Mouse (Mus musculus): ENCODE data around the gene Tpst2. TPM values are rescaled to one million over a fixed set of nuclear protein-coding genes. Genes with fewer than 3 reads are reported as not detected.

Tpst2 gene
- polyA plus RNA-seq, 1 experiment from 2014 or later: 38.8 TPM

DNA sequence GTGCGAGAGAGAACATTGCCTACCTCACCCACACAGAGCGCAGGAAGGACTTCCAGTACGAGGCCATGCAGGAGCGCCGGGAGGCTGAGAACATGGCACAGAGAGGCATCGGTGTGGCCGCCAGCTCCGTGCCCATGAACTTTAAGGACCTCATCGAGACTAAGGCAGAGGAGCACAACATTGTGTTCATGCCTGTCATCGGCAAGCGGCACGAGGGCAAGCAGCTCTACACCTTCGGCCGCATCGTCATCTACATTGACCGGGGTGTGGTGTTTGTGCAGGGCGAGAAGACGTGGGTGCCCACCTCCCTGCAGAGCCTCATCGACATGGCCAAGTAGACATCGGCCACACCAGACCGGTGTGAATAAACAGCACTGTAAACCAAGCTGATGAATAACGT is 60.5 kb downstream of the Tpst2 start:
- Histone ChIP-seq H3K4me2 (ENCODE audit: low read depth, low read length) (no peak overlapping the region), H3K4me3 (ENCODE audit: low read depth, low read length) (no peak overlapping the region), H3K27me3 (ENCODE audit: control insufficient read depth, insufficient read depth, low read depth, low read length) (no peaks in the 10 kb centered on the region), H3K9me3 (replicated peaks; ENCODE audit: control insufficient read depth, low read length) (no peaks in the 10 kb centered on the region), H3K27ac (ENCODE audit: low read length) (no peak overlapping the region), H3K4me1 (ENCODE audit: control insufficient read depth, low read depth, low read length) (peaks cover 6% of the 10 kb centered on the region), H3K36me3 (ENCODE audit: control insufficient read depth, insufficient read depth) (peaks cover 65% of the 10 kb centered on the region), H3K9ac (ENCODE audit: low read depth, low read length) (no peak overlapping the region)
- 84% methylated on average over 22 of the region's 22 CpGs for WGBS (ENCODE audit: insufficient replicate concordance)
- no peak for ATAC-seq (ENCODE audit: low read depth)

DNA sequence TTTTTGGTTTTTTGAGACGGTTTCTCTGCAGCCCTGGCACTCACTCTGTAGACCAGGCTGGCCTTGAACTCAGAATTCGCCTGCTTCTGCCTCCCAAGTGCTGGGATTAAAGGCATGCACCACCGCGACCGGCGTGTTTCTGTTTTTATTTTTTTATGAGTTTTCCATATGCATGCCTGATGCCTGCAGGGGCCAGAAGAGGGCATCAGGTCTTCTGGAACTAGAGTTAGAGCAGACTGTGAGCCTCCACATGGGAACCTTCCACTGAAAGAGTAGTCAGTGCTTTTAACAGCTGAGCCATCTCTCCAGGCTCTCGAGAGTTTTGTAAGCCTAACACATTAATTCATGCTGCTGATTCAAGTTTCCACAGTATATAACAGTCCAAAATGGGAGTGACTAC is 62.7 kb downstream of the Tpst2 start:
- ATAC-seq (ENCODE audit: low read depth): no peak
- peaks cover 23% of the 10 kb centered on the region for H3K4me1 ChIP-seq (ENCODE audit: control insufficient read depth, low read depth, low read length)
- H3K4me3 ChIP-seq (ENCODE audit: low read depth, low read length): no peak overlapping the region
- peaks cover 43% of the 10 kb centered on the region for H3K36me3 ChIP-seq (ENCODE audit: control insufficient read depth, insufficient read depth)
- WGBS (ENCODE audit: insufficient replicate concordance): 71% methylated on average over 7 of the region's 7 CpGs
- no peak overlapping the region for H3K4me2 ChIP-seq (ENCODE audit: low read depth, low read length)
- no peaks in the 10 kb centered on the region for H3K9me3 ChIP-seq (replicated peaks; ENCODE audit: control insufficient read depth, low read length)
- no peak overlapping the region for H3K9ac ChIP-seq (ENCODE audit: low read depth, low read length)
- H3K27me3 ChIP-seq (ENCODE audit: control insufficient read depth, insufficient read depth, low read depth, low read length): no peaks in the 10 kb centered on the region
- no peak overlapping the region for H3K27ac ChIP-seq (ENCODE audit: low read length)

DNA sequence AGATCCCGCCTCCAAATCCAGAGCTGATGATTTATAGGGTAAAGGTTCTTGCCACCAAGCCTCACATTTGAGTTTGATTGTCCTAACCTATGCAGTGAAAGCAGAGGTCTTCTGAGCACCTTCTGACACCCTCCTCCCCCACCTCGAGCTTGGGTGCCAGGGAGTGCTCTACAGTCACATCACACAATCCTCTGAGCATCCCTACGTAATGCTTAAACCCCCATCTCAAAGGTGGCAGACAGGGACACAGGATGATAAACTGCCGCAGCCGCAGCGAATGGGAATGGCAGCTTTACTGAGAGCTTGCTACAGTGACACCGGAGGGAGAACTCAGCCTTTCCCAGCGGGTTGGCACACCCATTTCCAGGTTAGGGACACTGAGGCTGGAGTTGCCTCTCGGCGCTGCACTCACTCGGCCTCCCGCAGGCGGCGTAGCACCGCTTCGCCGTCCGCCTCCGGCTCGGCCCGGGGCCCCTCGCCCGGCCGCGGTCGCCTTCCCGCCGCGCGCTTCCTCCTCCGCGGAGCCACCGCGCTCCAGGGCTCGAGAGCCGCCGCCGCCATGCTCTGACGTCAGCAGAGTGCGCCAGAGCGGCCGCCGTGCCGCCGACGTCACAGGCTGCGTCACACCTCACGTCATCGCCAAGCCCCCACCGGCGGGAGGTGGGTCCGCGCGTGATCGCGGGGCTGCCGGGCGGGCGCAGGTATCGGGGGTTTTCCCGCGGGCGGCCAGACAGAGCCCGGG is 66.1 kb downstream of the Tpst2 start, which contains the start of the genes Srrd and Hps4:
TSS of gene Srrd (minus strand) at position 578 of the 742 bp plus-strand sequence.
TSS of gene Hps4 (plus strand) at position 621 of the 742 bp plus-strand sequence.
- peaks cover 9% of the 10 kb centered on the region for H3K36me3 ChIP-seq (ENCODE audit: control insufficient read depth, insufficient read depth)
- H3K9ac ChIP-seq (ENCODE audit: low read depth, low read length): peak within 1 kb of the TSS; percentile 80
- H3K4me1 ChIP-seq (ENCODE audit: control insufficient read depth, low read depth, low read length): peaks cover 37% of the 10 kb centered on the region
- H3K27me3 ChIP-seq (ENCODE audit: control insufficient read depth, insufficient read depth, low read depth, low read length): no peaks in the 10 kb centered on the region
- 3% methylated on average over 42 of the region's 64 CpGs for WGBS (ENCODE audit: insufficient replicate concordance)
- H3K9me3 ChIP-seq (replicated peaks; ENCODE audit: control insufficient read depth, low read length): no peaks in the 10 kb centered on the region
- H3K4me3 ChIP-seq (ENCODE audit: low read depth, low read length): peak within 1 kb of the TSS; percentile 92
- H3K4me2 ChIP-seq (ENCODE audit: low read depth, low read length): peak within 1 kb of the TSS; percentile 77
- H3K27ac ChIP-seq (ENCODE audit: low read length): peak within 1 kb of the TSS; percentile 39
- peak; percentile 73 for ATAC-seq (ENCODE audit: low read depth)

DNA sequence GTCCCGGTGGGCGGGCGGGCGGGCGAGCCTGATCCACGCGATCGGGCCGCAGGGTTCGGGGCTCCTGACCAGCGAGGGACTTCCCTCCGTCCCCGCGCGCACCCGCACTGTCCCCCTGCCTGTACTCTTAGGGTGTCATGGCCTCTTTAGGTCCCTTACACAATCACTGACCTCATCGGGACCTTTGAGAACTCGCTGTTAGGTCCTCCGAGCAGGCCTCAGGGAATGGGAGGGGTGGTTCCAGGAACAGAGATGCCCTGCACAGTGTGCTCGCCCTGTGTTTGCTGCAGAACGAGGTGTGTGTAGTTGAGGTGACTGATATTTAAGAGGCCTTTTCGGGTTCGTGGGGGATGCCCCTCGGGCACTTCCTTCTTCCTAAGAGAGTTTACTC is 66.7 kb downstream of the Tpst2 start:
- H3K27me3 ChIP-seq (ENCODE audit: control insufficient read depth, insufficient read depth, low read depth, low read length): no peaks in the 10 kb centered on the region
- peak overlapping the region; percentile 77 for H3K4me2 ChIP-seq (ENCODE audit: low read depth, low read length)
- H3K4me3 ChIP-seq (ENCODE audit: low read depth, low read length): peak overlapping the region; percentile 92
- WGBS (ENCODE audit: insufficient replicate concordance): under 1% methylated on average over 21 of the region's 24 CpGs
- H3K36me3 ChIP-seq (ENCODE audit: control insufficient read depth, insufficient read depth): peaks cover 4% of the 10 kb centered on the region
- peaks cover 37% of the 10 kb centered on the region for H3K4me1 ChIP-seq (ENCODE audit: control insufficient read depth, low read depth, low read length)
- H3K9ac ChIP-seq (ENCODE audit: low read depth, low read length): peak overlapping the region; percentile 80
- no peaks in the 10 kb centered on the region for H3K9me3 ChIP-seq (replicated peaks; ENCODE audit: control insufficient read depth, low read length)
- ATAC-seq (ENCODE audit: low read depth): peak; percentile 62
- H3K27ac ChIP-seq (ENCODE audit: low read length): peak overlapping the region; percentile 39

DNA sequence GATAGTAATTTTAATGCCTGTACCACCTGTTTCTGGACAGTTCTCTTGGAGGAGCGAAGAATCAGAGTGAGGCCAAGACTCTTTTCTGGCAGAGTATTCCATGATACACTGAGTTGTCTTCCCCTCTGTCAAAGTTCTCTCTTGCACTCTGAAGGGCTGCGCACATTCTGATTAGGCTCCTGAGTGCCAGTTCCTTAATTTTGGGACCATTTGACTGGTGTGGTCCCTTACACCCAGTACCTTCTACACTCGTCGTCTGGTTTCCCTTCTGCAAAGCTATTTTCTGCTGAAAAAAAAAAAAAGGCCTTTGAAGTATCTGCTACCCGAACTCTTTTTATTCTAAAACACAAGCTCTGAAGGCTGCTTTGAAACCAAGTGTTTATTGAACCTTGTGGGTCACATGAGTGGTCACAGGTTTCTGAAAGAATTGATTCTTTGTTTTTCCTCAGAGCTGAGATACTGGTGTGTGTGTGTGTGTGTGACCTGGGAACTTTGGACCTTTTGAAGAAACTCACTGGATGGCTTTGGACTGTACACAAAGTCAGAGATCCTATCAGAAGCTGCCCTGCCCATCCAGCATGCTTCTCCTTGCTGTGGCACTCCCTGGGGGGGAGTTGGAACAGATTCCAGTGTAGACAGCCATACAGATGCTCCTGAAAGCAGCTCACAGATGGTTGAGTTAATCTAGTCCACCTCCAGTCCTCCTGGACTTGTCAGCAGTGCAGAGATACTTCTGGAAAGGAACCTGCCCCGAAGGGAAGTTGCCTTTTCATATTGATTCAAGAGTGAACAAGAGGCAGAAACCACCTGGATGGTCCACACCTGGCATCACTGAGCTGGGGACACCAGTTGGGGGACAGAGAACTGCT is 67.8 kb downstream of the Tpst2 start:
- WGBS (ENCODE audit: insufficient replicate concordance): 58% methylated on average over 6 of the region's 6 CpGs
- Histone ChIP-seq H3K4me3 (ENCODE audit: low read depth, low read length) (no peak overlapping the region), H3K27me3 (ENCODE audit: control insufficient read depth, insufficient read depth, low read depth, low read length) (no peaks in the 10 kb centered on the region), H3K36me3 (ENCODE audit: control insufficient read depth, insufficient read depth) (no peaks in the 10 kb centered on the region; the same call in none of the 2 replicates), H3K4me1 (ENCODE audit: control insufficient read depth, low read depth, low read length) (peaks cover 37% of the 10 kb centered on the region), H3K4me2 (ENCODE audit: low read depth, low read length) (no peak overlapping the region; the same call in 1 of the 2 replicates), H3K27ac (ENCODE audit: low read length) (peak overlapping the region; percentile 41), H3K9me3 (replicated peaks; ENCODE audit: control insufficient read depth, low read length) (no peaks in the 10 kb centered on the region), H3K9ac (ENCODE audit: low read depth, low read length) (no peak overlapping the region)
- ATAC-seq (ENCODE audit: low read depth): peak; percentile 64

DNA sequence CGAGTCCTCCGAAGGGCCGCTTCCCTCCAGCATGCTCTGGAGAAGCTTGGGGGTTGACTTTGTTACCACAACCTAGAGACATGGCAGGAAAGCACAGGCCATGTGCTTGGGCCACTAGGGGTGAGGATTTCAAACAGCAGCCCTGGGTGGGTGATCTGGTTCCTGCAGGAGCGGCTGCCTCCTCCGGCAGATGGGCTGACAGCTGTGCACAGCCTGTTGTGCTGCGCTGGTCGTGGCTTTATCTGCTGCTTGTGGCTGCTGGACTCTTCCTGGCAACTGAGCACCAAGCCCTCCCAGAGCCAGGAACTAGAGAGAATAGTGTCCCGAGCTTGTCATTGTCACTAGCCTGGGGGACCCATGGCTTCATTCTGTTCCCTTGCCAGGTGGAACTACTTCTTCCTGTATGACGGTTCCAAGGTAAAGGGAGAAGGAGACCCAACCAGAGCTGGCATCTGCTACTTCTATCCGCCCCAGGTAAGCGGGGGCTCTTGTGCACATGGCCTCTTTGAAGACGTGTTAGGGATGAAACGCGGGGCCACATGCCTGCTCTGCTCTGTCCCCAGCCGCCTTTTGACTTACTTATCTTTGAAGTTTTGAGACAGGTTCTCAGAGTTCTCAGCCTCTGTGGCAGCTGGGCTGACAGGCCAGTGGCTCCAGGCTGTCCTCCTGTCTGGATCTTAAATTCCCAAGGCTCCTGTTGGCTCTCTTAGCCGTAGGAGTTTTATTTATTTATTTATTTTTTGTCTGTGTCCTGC is 69.9 kb downstream of the Tpst2 start:
- no peak for ATAC-seq (ENCODE audit: low read depth)
- peaks cover 37% of the 10 kb centered on the region for H3K4me1 ChIP-seq (ENCODE audit: control insufficient read depth, low read depth, low read length)
- no peak overlapping the region for H3K4me3 ChIP-seq (ENCODE audit: low read depth, low read length)
- H3K9ac ChIP-seq (ENCODE audit: low read depth, low read length): no peak overlapping the region
- H3K27ac ChIP-seq (ENCODE audit: low read length): no peak overlapping the region
- H3K36me3 ChIP-seq (ENCODE audit: control insufficient read depth, insufficient read depth): no peaks in the 10 kb centered on the region; the same call in none of the 2 replicates
- no peak overlapping the region for H3K4me2 ChIP-seq (ENCODE audit: low read depth, low read length)
- WGBS (ENCODE audit: insufficient replicate concordance): 54% methylated on average over 16 of the region's 16 CpGs
- no peaks in the 10 kb centered on the region for H3K27me3 ChIP-seq (ENCODE audit: control insufficient read depth, insufficient read depth, low read depth, low read length)
- H3K9me3 ChIP-seq (replicated peaks; ENCODE audit: control insufficient read depth, low read length): no peaks in the 10 kb centered on the region

DNA sequence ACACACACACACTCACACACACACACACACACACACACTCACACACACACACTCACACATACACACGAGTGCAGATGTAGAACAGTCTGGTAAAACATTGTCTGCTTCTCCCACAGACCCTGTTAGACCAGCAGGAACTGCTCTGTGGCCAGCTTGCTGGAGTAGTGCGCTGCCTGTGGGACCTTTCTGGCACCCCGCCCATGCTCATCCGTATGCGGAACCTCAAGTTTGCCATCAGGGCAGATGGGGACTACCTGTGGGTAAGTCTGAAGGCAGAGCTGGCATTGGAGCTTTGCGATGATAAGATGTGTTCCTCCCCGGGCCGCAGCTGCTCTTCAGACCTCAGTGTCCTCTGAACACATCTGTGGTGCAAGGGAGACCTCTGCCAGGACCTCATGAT is 72.7 kb downstream of the Tpst2 start:
- Histone ChIP-seq H3K9me3 (replicated peaks; ENCODE audit: control insufficient read depth, low read length) (no peaks in the 10 kb centered on the region), H3K36me3 (ENCODE audit: control insufficient read depth, insufficient read depth) (no peaks in the 10 kb centered on the region; the same call in none of the 2 replicates), H3K4me3 (ENCODE audit: low read depth, low read length) (no peak overlapping the region), H3K9ac (ENCODE audit: low read depth, low read length) (no peak overlapping the region), H3K27me3 (ENCODE audit: control insufficient read depth, insufficient read depth, low read depth, low read length) (no peaks in the 10 kb centered on the region), H3K4me1 (ENCODE audit: control insufficient read depth, low read depth, low read length) (peaks cover 15% of the 10 kb centered on the region), H3K27ac (ENCODE audit: low read length) (no peak overlapping the region), H3K4me2 (ENCODE audit: low read depth, low read length) (no peak overlapping the region)
- ATAC-seq (ENCODE audit: low read depth): no peak
- 79% methylated on average over 8 of the region's 8 CpGs for WGBS (ENCODE audit: insufficient replicate concordance)

DNA sequence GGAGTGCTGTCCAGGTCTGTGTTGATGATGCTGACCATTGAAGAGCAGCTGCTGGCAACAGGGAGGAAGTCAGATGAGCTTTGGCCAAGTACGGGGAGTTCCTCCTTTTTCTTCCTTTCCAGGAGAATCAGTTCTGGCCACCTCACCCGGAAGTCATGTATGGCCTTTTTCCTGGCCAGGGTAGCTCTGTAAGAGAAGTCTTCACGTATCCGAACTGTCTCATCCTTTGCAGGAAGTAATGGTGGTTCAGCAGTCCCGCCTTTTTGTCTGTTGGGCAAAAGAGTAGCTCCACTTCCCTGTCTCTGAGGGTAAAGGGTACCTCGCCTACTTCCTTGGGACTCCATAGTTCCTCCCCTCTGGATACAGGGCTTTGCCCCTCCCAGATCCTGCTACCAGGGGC is 79.0 kb downstream of the Tpst2 start:
- peaks cover 20% of the 10 kb centered on the region for H3K4me1 ChIP-seq (ENCODE audit: control insufficient read depth, low read depth, low read length)
- no peaks in the 10 kb centered on the region; the same call in none of the 2 replicates for H3K36me3 ChIP-seq (ENCODE audit: control insufficient read depth, insufficient read depth)
- no peaks in the 10 kb centered on the region for H3K9me3 ChIP-seq (replicated peaks; ENCODE audit: control insufficient read depth, low read length)
- H3K27ac ChIP-seq (ENCODE audit: low read length): no peak overlapping the region; the same call in 1 of the 2 replicates
- no peak overlapping the region for H3K4me3 ChIP-seq (ENCODE audit: low read depth, low read length)
- no peak overlapping the region for H3K4me2 ChIP-seq (ENCODE audit: low read depth, low read length)
- no peaks in the 10 kb centered on the region for H3K27me3 ChIP-seq (ENCODE audit: control insufficient read depth, insufficient read depth, low read depth, low read length)
- WGBS (ENCODE audit: insufficient replicate concordance): 46% methylated on average over 6 of the region's 6 CpGs
- H3K9ac ChIP-seq (ENCODE audit: low read depth, low read length): no peak overlapping the region
- no peak; the same call in 1 of the 2 replicates for ATAC-seq (ENCODE audit: low read depth)

All from liver, embryonic 16.5 days (tissue).